Mouse (Mus musculus) kidney, adult 2 months (tissue): ENCODE data around the gene Psrc1. TPM values are rescaled to one million over a fixed set of nuclear protein-coding genes. Genes with fewer than 3 reads are reported as not detected.

Experiments used
- DNase-seq: peaks from one replicate; pipeline ENCODE4 v3.0.0; 2021
- H3K27ac ChIP-seq: fragments of 200-500 bp; 2 replicates; pipeline ENCODE4 v1.5.1; 2012; ENCODE audit warnings: low read depth, low read length, control low read depth, inconsistent platforms; ENCODE audit not compliant: insufficient read depth
- H3K27me3 ChIP-seq: fragments of 200-500 bp; replicated peaks from 2 replicates; pipeline ENCODE4 v1.6.1; 2012; ENCODE audit warnings: mild to moderate bottlenecking, moderate library complexity, low read length, inconsistent platforms; ENCODE audit not compliant: control insufficient read depth, insufficient read depth
- H3K36me3 ChIP-seq: fragments of 200-500 bp; 2 replicates; pipeline ENCODE4 v1.6.1; 2012; ENCODE audit warnings: mild to moderate bottlenecking, moderate library complexity, low read length, inconsistent platforms; ENCODE audit not compliant: control insufficient read depth, insufficient read depth
- H3K4me1 ChIP-seq: fragments of 200-500 bp; 2 replicates; pipeline ENCODE4 v1.6.1; 2011; ENCODE audit warnings: low read length; ENCODE audit not compliant: control insufficient read depth, insufficient read depth
- H3K4me3 ChIP-seq: fragments of 200-500 bp; 2 replicates; pipeline ENCODE4 v1.5.1; 2011; ENCODE audit warnings: mild to moderate bottlenecking, low read depth, low read length, control low read depth; ENCODE audit not compliant: insufficient read depth
- CTCF ChIP-seq: fragments of 200-500 bp; conservative IDR thresholded peaks from 2 replicates; pipeline ENCODE4 v1.5.1; 2011; ENCODE audit warnings: low read depth, mild to moderate bottlenecking, control low read depth, low read length, moderate library complexity, mixed read lengths; ENCODE audit not compliant: insufficient read depth, insufficient read length
- POLR2A ChIP-seq: fragments of 200-500 bp; IDR thresholded peaks from one replicate; pipeline ENCODE4 v1.6.1; 2011; ENCODE audit warnings: low read depth, low read length, control low read depth
- WGBS: fragments of 180-500 bp; shearing (Covaris S2); methylation state at CpG from one replicate; pipeline ENCODE4 v1.1.7; 2018; 5-methylcytosine and 5-hydroxymethylcytosine counted together
- polyA plus RNA-seq: library from polyadenylated mRNA; depleted of rRNA; stranded (reverse); fragments of >200 nt; gene quantifications from 2 replicates; pipeline ENCODE4 v1.2.3, GENCODE M21; 2012

Psrc1 gene
- polyA plus RNA-seq, 1 experiment: 1.7 TPM

- Histone ChIP-seq H3K4me3 (no peak overlapping the region), H3K27me3 (no peaks in the 10 kb centered on the region), H3K4me1 (peaks cover 29% of the 10 kb centered on the region), H3K36me3 (no peaks in the 10 kb centered on the region), H3K27ac (no peak overlapping the region)
- no peak for TF ChIP-seq POLR2A
- no peak for TF ChIP-seq CTCF
- 65% methylated on average over 14 of the region's 14 CpGs for WGBS
- no peak for DNase-seq
These were observed 22.1 kb downstream of the Psrc1 start for GRCm38 (mm10) chr3:108405536-108406305.

GRCm38 (mm10) chr3:108406306-108406885 lies 22.8 kb downstream of the Psrc1 start:
- no peak for DNase-seq
- no peaks in the 10 kb centered on the region for H3K27me3 ChIP-seq
- no peak overlapping the region for H3K27ac ChIP-seq
- peaks cover 34% of the 10 kb centered on the region for H3K4me1 ChIP-seq
- H3K36me3 ChIP-seq: no peaks in the 10 kb centered on the region
- H3K4me3 ChIP-seq: no peak overlapping the region
- no peak for TF ChIP-seq CTCF
- TF ChIP-seq POLR2A: no peak
- WGBS: 86% methylated on average over 24 of the region's 24 CpGs

- no peak overlapping the region for H3K27ac ChIP-seq
- H3K4me3 ChIP-seq: no peak overlapping the region
- TF ChIP-seq CTCF (no peak), POLR2A (no peak)
- peak; percentile 72 for DNase-seq
- H3K4me1 ChIP-seq: peaks cover 44% of the 10 kb centered on the region
- WGBS: 61% methylated on average over 8 of the region's 8 CpGs
- no peaks in the 10 kb centered on the region for H3K36me3 ChIP-seq
- no peaks in the 10 kb centered on the region for H3K27me3 ChIP-seq
These were observed 24.9 kb downstream of the Psrc1 start for GRCm38 (mm10) chr3:108408517-108409008.

GRCm38 (mm10) chr3:108409656-108410358 lies 26.2 kb downstream of the Psrc1 start:
- Histone ChIP-seq H3K4me1 (peaks cover 48% of the 10 kb centered on the region), H3K4me3 (peak overlapping the region; percentile 39; the same call in 1 of the 2 replicates), H3K36me3 (no peaks in the 10 kb centered on the region), H3K27ac (peak overlapping the region; percentile 96), H3K27me3 (no peaks in the 10 kb centered on the region)
- WGBS: 29% methylated on average over 8 of the region's 8 CpGs
- DNase-seq: peak; percentile 64
- TF ChIP-seq CTCF: no peak
- no peak for TF ChIP-seq POLR2A

- Histone ChIP-seq H3K4me1 (peaks cover 50% of the 10 kb centered on the region), H3K4me3 (peak overlapping the region; percentile 39), H3K27ac (peak overlapping the region; percentile 96), H3K36me3 (no peaks in the 10 kb centered on the region), H3K27me3 (no peaks in the 10 kb centered on the region)
- WGBS: 28% methylated on average over 5 of the region's 5 CpGs
- peak; percentile 45 for DNase-seq
- TF ChIP-seq CTCF (no peak), POLR2A (no peak)
These were observed 26.7 kb downstream of the Psrc1 start for GRCm38 (mm10) chr3:108410359-108410714.

- Histone ChIP-seq H3K4me1 (peaks cover 50% of the 10 kb centered on the region), H3K36me3 (no peaks in the 10 kb centered on the region), H3K27me3 (no peaks in the 10 kb centered on the region), H3K27ac (peak overlapping the region; percentile 96), H3K4me3 (peak overlapping the region; percentile 39)
- 30% methylated on average over 5 of the region's 5 CpGs for WGBS
- TF ChIP-seq POLR2A: no peak
- TF ChIP-seq CTCF: no peak
- peak; percentile 95 for DNase-seq
These were observed 27.6 kb downstream of the Psrc1 start for GRCm38 (mm10) chr3:108411026-108411753.
